Mouse (Mus musculus) hindbrain, postnatal 0 days (tissue): ENCODE data around the gene Npdc1. TPM values are rescaled to one million over a fixed set of nuclear protein-coding genes. Genes with fewer than 3 reads are reported as not detected.
"Not testable (repeated sequence)": the region's sequence is repeated elsewhere in the genome, so short reads cannot be mapped to it uniquely, and the experiment has no call there.

Source experiments
- ATAC-seq: fragments of 200-750 bp; cut with Nextera tagmentation; 2 replicates; pipeline ENCODE4 v1.8.0; 2017; ENCODE audit warnings: mild to moderate bottlenecking, moderate TSS enrichment, moderate library complexity
- DNase-seq: peaks from one replicate; pipeline ENCODE4 v3.0.0-alpha.2; 2015; ENCODE audit warnings: low spot score
- H3K27ac ChIP-seq: fragments of 300-500 bp; sonication (generic); 2 replicates; pipeline ENCODE4 v1.5.1; 2014; ENCODE audit warnings: mild to moderate bottlenecking
- H3K27me3 ChIP-seq: fragments of 300-500 bp; sonication (generic); 2 replicates; pipeline ENCODE4 v1.6.1; 2014; ENCODE audit warnings: low read length, mixed read lengths; ENCODE audit not compliant: insufficient read depth
- H3K36me3 ChIP-seq: fragments of 300-500 bp; sonication (generic); 2 replicates; pipeline ENCODE4 v1.6.1; 2014; ENCODE audit warnings: low read length, mixed read lengths; ENCODE audit not compliant: insufficient read depth
- H3K4me1 ChIP-seq: fragments of 300-500 bp; sonication (generic); 2 replicates; pipeline ENCODE4 v1.6.1; 2014; ENCODE audit warnings: antibody characterized with exemption, low read length, mixed read lengths; ENCODE audit not compliant: insufficient read depth
- H3K4me2 ChIP-seq: fragments of 300-500 bp; sonication (generic); 2 replicates; pipeline ENCODE4 v1.6.1; 2014; ENCODE audit warnings: low read depth, mild to moderate bottlenecking, low read length, moderate library complexity, mixed read lengths
- H3K4me3 ChIP-seq: fragments of 300-500 bp; sonication (generic); 2 replicates; pipeline ENCODE4 v1.5.1; 2014; ENCODE audit warnings: low read length
- H3K9ac ChIP-seq: fragments of 300-500 bp; sonication (generic); replicated peaks from 2 replicates; pipeline ENCODE4 v1.6.1; 2014; ENCODE audit warnings: mild to moderate bottlenecking, low read length, moderate library complexity, mixed read lengths
- H3K9me3 ChIP-seq: fragments of 300-500 bp; sonication (generic); 2 replicates; pipeline ENCODE4 v1.6.1; 2016; ENCODE audit warnings: low read length, mixed read lengths
- CTCF ChIP-seq: IDR thresholded peaks from 2 replicates; pipeline ENCODE4 v1.5.1; 2016; ENCODE audit warnings: antibody characterized with exemption, control low read depth, low read depth
- WGBS: fragments of 180-500 bp; shearing (Covaris S2); extraction: QIAGEN DNeasy Blood & Tissue Kit; methylation state at CpG from one replicate; pipeline ENCODE4 v1.1.7; 2014; 5-methylcytosine and 5-hydroxymethylcytosine counted together
- polyA plus RNA-seq: library from polyadenylated mRNA; unstranded; fragments of >200 nt; fragmentation: Nextera tagmentation; extraction: Ambion mirVana; gene quantifications from 2 replicates; pipeline ENCODE4 v1.2.1, GENCODE M21; 2015
- total RNA-seq: library from RNA; depleted of rRNA; stranded (reverse); fragments of >200 nt; gene quantifications from 2 replicates; pipeline ENCODE4 v1.2.3, GENCODE M21; 2014

The Npdc1 gene
- total and polyA plus RNA-seq, 2 experiments from 2014 or later, result 289 to 422 TPM

- TF ChIP-seq CTCF, result peak; percentile 73
- Histone ChIP-seq H3K4me3 (peak overlapping the region; percentile 23), H3K36me3 (0 out of 2 replicates have a peak, but pooled peaks cover 1% of the 10 kb centered on the region), H3K27ac (no peak overlapping the region), H3K9ac (peak overlapping the region; percentile 31; the same call in 1 of the 2 replicates), H3K4me1 (peaks cover 33% of the 10 kb centered on the region), H3K27me3 (peaks cover 23% of the 10 kb centered on the region), H3K9me3 (no peaks in the 10 kb centered on the region), H3K4me2 (peak overlapping the region; percentile 58)
- peak; percentile 74 for DNase-seq
- no peak for ATAC-seq
- 4% methylated on average over 17 of the region's 17 CpGs for WGBS
These were observed 1.6 kb downstream of the Npdc1 start for GRCm38 (mm10) chr2:25400764-25401163.

DNA sequence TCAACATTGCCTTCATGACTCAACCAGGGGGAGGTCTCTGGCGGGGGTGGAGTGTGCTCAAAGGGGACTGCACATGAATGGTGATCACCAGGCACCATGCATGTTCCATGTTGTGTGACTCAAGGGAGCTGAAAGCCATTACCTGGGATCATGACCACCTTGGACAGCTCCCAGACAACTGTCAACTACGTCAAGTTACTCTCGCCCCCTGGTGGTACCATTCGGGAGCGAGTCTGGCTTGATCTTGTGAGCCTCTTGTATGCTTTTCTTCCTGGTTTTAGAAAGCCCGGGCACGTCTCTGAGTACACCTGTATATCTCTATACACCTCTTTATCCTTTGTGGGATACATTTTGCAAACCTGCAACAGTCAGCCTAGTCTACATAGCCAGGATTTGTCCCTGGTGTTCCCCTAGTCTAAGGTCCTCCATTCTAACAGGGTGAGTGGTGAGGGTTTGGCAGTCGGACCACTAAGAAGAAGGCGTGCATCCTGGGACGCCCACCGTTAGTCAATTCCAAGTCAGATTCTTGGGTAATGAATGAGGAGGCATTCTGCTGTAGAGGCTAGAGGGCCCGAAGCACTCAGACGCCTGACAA is 3.3 kb downstream of the Npdc1 start:
- 0% methylated on average over 13 of the region's 13 CpGs for WGBS
- peaks cover 10% of the 10 kb centered on the region; the same call in 1 of the 2 replicates for H3K36me3 ChIP-seq
- ATAC-seq (peak; percentile 61), DNase-seq (peak; percentile 93)
- peaks cover 23% of the 10 kb centered on the region; the same call in 1 of the 2 replicates for H3K4me1 ChIP-seq
- peak overlapping the region; percentile 91 for H3K27ac ChIP-seq
- peaks cover 16% of the 10 kb centered on the region; the same call in 1 of the 2 replicates for H3K27me3 ChIP-seq
- H3K9ac ChIP-seq, result peak overlapping the region; percentile 99
- TF ChIP-seq CTCF, result peak; percentile 87
- no peaks in the 10 kb centered on the region for H3K9me3 ChIP-seq
- H3K4me2 ChIP-seq, result peak overlapping the region; percentile 62
- H3K4me3 ChIP-seq, result peak overlapping the region; percentile 96

DNA sequence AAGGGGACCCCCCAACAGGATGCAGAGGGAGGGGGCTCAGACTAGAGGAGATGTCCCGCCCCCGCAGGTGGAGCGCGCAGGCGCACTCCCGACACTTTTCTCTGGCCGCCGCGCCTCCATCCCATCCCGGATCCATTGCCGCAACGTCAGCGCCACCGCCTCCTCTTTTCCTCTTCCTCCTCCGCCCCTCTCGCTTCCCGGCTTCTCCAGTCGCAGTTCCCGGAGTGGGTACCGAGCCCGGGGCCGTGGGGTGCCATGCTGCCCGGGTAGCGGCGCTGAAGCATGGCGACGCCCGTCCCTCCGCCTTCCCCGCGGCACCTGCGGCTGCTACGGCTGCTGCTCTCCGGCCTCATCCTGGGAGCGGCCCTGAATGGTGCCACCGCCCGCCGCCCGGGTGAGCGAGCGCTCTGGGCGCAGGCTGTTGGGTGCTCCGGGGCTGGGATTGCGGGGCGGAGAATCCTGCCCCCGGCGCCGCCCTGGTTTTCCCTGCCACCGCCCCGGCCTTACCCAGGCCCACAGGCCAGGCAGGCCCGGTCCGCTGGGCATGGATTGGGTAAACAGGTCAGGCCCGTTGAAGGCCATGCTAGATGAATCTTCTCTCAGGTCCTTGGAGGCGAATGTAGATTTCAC is 3.9 kb downstream of the Npdc1 start:
- H3K27ac ChIP-seq, result peak overlapping the region; percentile 91
- peak overlapping the region; percentile 96 for H3K4me3 ChIP-seq
- DNase-seq (peak; percentile 92), ATAC-seq (peak; percentile 79)
- peaks cover 12% of the 10 kb centered on the region; the same call in 1 of the 2 replicates for H3K27me3 ChIP-seq
- H3K36me3 ChIP-seq, result peaks cover 16% of the 10 kb centered on the region; the same call in 1 of the 2 replicates
- TF ChIP-seq CTCF, result no peak
- peaks cover 23% of the 10 kb centered on the region; the same call in 1 of the 2 replicates for H3K4me1 ChIP-seq
- H3K4me2 ChIP-seq, result peak overlapping the region; percentile 62
- 0% methylated on average over 38 of the region's 54 CpGs for WGBS
- H3K9ac ChIP-seq, result peak overlapping the region; percentile 99
- H3K9me3 ChIP-seq, result no peaks in the 10 kb centered on the region

- Histone ChIP-seq H3K36me3 (peaks cover 25% of the 10 kb centered on the region), H3K27me3 (peaks cover 11% of the 10 kb centered on the region; the same call in 1 of the 2 replicates), H3K4me1 (peaks cover 23% of the 10 kb centered on the region; the same call in 1 of the 2 replicates), H3K27ac (peak overlapping the region; percentile 91), H3K4me2 (peak overlapping the region; percentile 62), H3K4me3 (peak overlapping the region; percentile 96), H3K9me3 (no peaks in the 10 kb centered on the region), H3K9ac (peak overlapping the region; percentile 99)
- DNase-seq (no peak), ATAC-seq (no peak)
- WGBS, result 76% methylated on average over 4 of the region's 4 CpGs
- TF ChIP-seq CTCF, result no peak
These were observed 4.8 kb downstream of the Npdc1 start for GRCm38 (mm10) chr2:25403994-25404393.

GRCm38 (mm10) chr2:25408908-25409307 is 9.8 kb downstream of the Npdc1 start:
- peaks cover 10% of the 10 kb centered on the region; the same call in 1 of the 2 replicates for H3K4me1 ChIP-seq
- no peak for TF ChIP-seq CTCF
- ATAC-seq, result no peak
- DNase-seq, result no peak
- H3K27ac ChIP-seq, result no peak overlapping the region
- peaks cover 40% of the 10 kb centered on the region for H3K36me3 ChIP-seq
- H3K9ac ChIP-seq, result no peak overlapping the region
- no peak overlapping the region for H3K4me2 ChIP-seq
- H3K9me3 ChIP-seq, result no peaks in the 10 kb centered on the region
- H3K27me3 ChIP-seq, result no peaks in the 10 kb centered on the region
- WGBS, result 87% methylated on average over 10 of the region's 10 CpGs
- no peak overlapping the region for H3K4me3 ChIP-seq

DNA sequence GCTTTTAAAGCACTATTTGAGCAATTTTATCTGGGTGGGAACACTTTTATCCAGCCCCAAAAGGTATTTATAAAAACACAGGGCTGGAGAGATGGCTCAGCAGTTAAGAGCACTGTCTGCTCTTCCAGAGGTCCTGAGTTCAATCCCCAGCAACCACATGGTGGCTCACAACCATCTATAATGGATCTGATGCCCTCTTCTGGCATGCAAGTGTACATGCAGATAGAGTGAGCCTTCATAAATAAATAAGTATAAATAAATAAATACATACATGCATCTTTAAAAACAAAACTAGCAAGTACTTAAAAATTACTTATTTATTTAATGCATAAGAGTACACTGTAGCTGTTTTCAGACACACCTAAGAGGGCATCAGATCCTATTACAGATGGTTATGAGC is 14.3 kb downstream of the Npdc1 start:
- not testable (repeated sequence) for ATAC-seq, H3K27ac ChIP-seq, H3K9ac ChIP-seq, H3K27me3 ChIP-seq, H3K4me3 ChIP-seq, H3K4me1 ChIP-seq, H3K9me3 ChIP-seq, DNase-seq, H3K4me2 ChIP-seq
- TF ChIP-seq CTCF, result peak; percentile 51
- H3K36me3 ChIP-seq, result peaks cover 21% of the 10 kb centered on the region
